Mouse (Mus musculus): ENCODE data around the gene Mta2. TPM values are rescaled to one million over a fixed set of nuclear protein-coding genes. Genes with fewer than 3 reads are reported as not detected.

The Mta2 gene
- 7.1 and 8.7 TPM in 2 replicates for polyA plus RNA-seq (2012; rRNA removed)

GRCm38 (mm10) chr19:8941515-8942217 is at the start of gene Mta2:
TSS of gene Mta2 (plus strand) at chr19:8941875.

GRCm38 (mm10) chr19:8892829-8893766 is 48.6 kb upstream of the Mta2 start, which contains the start of gene Ints5:
TSS of gene Ints5 (plus strand) at chr19:8893005.

GRCm38 (mm10) chr19:8897865-8898495 is 43.7 kb upstream of the Mta2 start, which contains the start of gene Ganab:
TSS of gene Ganab (plus strand) at chr19:8898071.

GRCm38 (mm10) chr19:8920073-8920736 is 21.5 kb upstream of the Mta2 start, which contains the start of gene B3gat3:
TSS of gene B3gat3 (plus strand) at chr19:8920374.

GRCm38 (mm10) chr19:8929224-8930088 is 12.2 kb upstream of the Mta2 start, which contains the start of the genes Rom1 and Eml3:
TSS of gene Rom1 (minus strand) at chr19:8929356.
TSS of gene Eml3 (plus strand) at chr19:8929552.

GRCm38 (mm10) chr19:8953135-8954039 is 11.7 kb downstream of the Mta2 start, which contains the start of gene Tut1:
TSS of gene Tut1 (plus strand) at chr19:8953847.

GRCm38 (mm10) chr19:8966590-8967372 is 25.1 kb downstream of the Mta2 start, which contains the start of gene Eef1g:
TSS of gene Eef1g (plus strand) at chr19:8967041.

GRCm38 (mm10) chr19:8989066-8989566 is 47.4 kb downstream of the Mta2 start, which contains the start of gene Ahnak:
TSS of gene Ahnak (plus strand) at chr19:8989284.

Other genes with a start within 250 kb of the Mta2 start
- gene Slc3a2, start 218.5 kb upstream of the Mta2 start, polyA plus RNA-seq (2012; rRNA removed): 59.0 and 70.9 TPM in 2 replicates
- gene Wdr74, start 206.0 kb upstream of the Mta2 start, polyA plus RNA-seq (2012; rRNA removed): 13.9 and 17.6 TPM in 2 replicates
- not detected in 2 replicates for gene 1700092M07Rik, start 201.2 kb upstream of the Mta2 start, polyA plus RNA-seq (2012; rRNA removed)
- gene Stx5a, start 200.5 kb upstream of the Mta2 start, polyA plus RNA-seq (2012; rRNA removed): 28.6 and 29.7 TPM in 2 replicates
- gene Nxf1, start 184.8 kb upstream of the Mta2 start, polyA plus RNA-seq (2012; rRNA removed): 24.7 and 38.5 TPM in 2 replicates
- gene Tmem223, start 170.9 kb upstream of the Mta2 start, polyA plus RNA-seq (2012; rRNA removed): 107 and 138 TPM in 2 replicates
- gene Tmem179b, start 167.4 kb upstream of the Mta2 start, polyA plus RNA-seq (2012; rRNA removed): 63.5 and 70.7 TPM in 2 replicates
- gene Taf6l, start 155.5 kb upstream of the Mta2 start, polyA plus RNA-seq (2012; rRNA removed): 5.5 and 9.3 TPM in 2 replicates
- 9.7 and 10.4 TPM in 2 replicates for gene Polr2g, start 143.3 kb upstream of the Mta2 start, polyA plus RNA-seq (2012; rRNA removed)
- 0.48 and 0.78 TPM in 2 replicates for gene Zbtb3, start 139.3 kb upstream of the Mta2 start, polyA plus RNA-seq (2012; rRNA removed)
- gene Ttc9c, start 122.5 kb upstream of the Mta2 start, polyA plus RNA-seq (2012; rRNA removed): 1.4 and 2.1 TPM in 2 replicates
- gene Hnrnpul2, start 121.9 kb upstream of the Mta2 start, polyA plus RNA-seq (2012; rRNA removed): 4.1 and 4.8 TPM in 2 replicates
- 0.61 TPM in 1 of 2 replicates, not detected in the other for gene AC129217.1, start 112.1 kb upstream of the Mta2 start, polyA plus RNA-seq (2012; rRNA removed)
- gene Bscl2, start 104.4 kb upstream of the Mta2 start, polyA plus RNA-seq (2012; rRNA removed): 102 and 130 TPM in 2 replicates
- gene Gng3, start 102.7 kb upstream of the Mta2 start, polyA plus RNA-seq (2012; rRNA removed): 0.41 and 0.42 TPM in 2 replicates
- gene Lrrn4cl, start 91.1 kb upstream of the Mta2 start, polyA plus RNA-seq (2012; rRNA removed): 1.0 and 1.1 TPM in 2 replicates
- gene Ubxn1, start 70.4 kb upstream of the Mta2 start, polyA plus RNA-seq (2012; rRNA removed): 92.0 and 115 TPM in 2 replicates
- gene Uqcc3, start 61.0 kb upstream of the Mta2 start, polyA plus RNA-seq (2012; rRNA removed): 7.5 and 9.7 TPM in 2 replicates
- gene Lbhd1, start 58.1 kb upstream of the Mta2 start, polyA plus RNA-seq (2012; rRNA removed): 0.36 and 0.58 TPM in 2 replicates
- not detected in 2 replicates for gene Gm49403, start 57.9 kb upstream of the Mta2 start, polyA plus RNA-seq (2012; rRNA removed)
- 2.3 and 2.6 TPM in 2 replicates for gene 1810009A15Rik, start 53.0 kb upstream of the Mta2 start, polyA plus RNA-seq (2012; rRNA removed)
- 0.21 TPM in 1 of 2 replicates, not detected in the other for gene Gm49416, start 52.9 kb upstream of the Mta2 start, polyA plus RNA-seq (2012; rRNA removed)
- gene Ints5, start 48.9 kb upstream of the Mta2 start, polyA plus RNA-seq (2012; rRNA removed): 12.8 and 15.7 TPM in 2 replicates
- gene Ganab, start 43.8 kb upstream of the Mta2 start, polyA plus RNA-seq (2012; rRNA removed): 23.0 and 34.6 TPM in 2 replicates
- gene B3gat3, start 21.5 kb upstream of the Mta2 start, polyA plus RNA-seq (2012; rRNA removed): 51.9 and 68.6 TPM in 2 replicates
- gene Rom1, start 12.5 kb upstream of the Mta2 start, polyA plus RNA-seq (2012; rRNA removed): 10.0 and 15.1 TPM in 2 replicates
- gene Eml3, start 12.3 kb upstream of the Mta2 start, polyA plus RNA-seq (2012; rRNA removed): 27.6 and 30.6 TPM in 2 replicates
- 6.5 and 9.3 TPM in 2 replicates for gene Tut1, start 12.0 kb downstream of the Mta2 start, polyA plus RNA-seq (2012; rRNA removed)
- 33.9 and 55.8 TPM in 2 replicates for gene Eef1g, start 25.2 kb downstream of the Mta2 start, polyA plus RNA-seq (2012; rRNA removed)
- gene Ahnak, start 47.4 kb downstream of the Mta2 start, polyA plus RNA-seq (2012; rRNA removed): 6.4 and 12.5 TPM in 2 replicates
- 24.1 and 42.4 TPM in 2 replicates for gene Scgb1a1, start 146.1 kb downstream of the Mta2 start, polyA plus RNA-seq (2012; rRNA removed)
- 0.17 and 0.30 TPM in 2 replicates for gene Asrgl1, start 193.8 kb downstream of the Mta2 start, polyA plus RNA-seq (2012; rRNA removed)

Data from stomach, adult 2 months (tissue).